Mouse (Mus musculus) E14TG2a.4 (cell line): ENCODE data around the gene Il9r.
"Not testable (repeated sequence)": the region's sequence is repeated elsewhere in the genome, so short reads cannot be mapped to it uniquely, and the experiment has no call there.

ENCODE experiments used
- H3K27me3 ChIP-seq: 2 replicates; pipeline ENCODE4 v1.6.1; 2014; ENCODE audit warnings: low read length, control low read depth; ENCODE audit not compliant: insufficient read depth
- H3K36me3 ChIP-seq: 2 replicates; pipeline ENCODE4 v1.6.1; 2014; ENCODE audit warnings: low read length, control low read depth; ENCODE audit not compliant: insufficient read depth
- H3K4me1 ChIP-seq: replicated peaks from 2 replicates; pipeline ENCODE4 v1.6.1; 2014; ENCODE audit warnings: low read depth, low read length, control low read depth
- H3K4me3 ChIP-seq: replicated peaks from 2 replicates; pipeline ENCODE4 v1.5.1; 2014; ENCODE audit warnings: mild to moderate bottlenecking, low read length
- H3K9me3 ChIP-seq: 2 replicates; pipeline ENCODE4 v1.6.1; 2014; ENCODE audit warnings: low read length, control low read depth
- CTCF ChIP-seq: conservative IDR thresholded peaks from 2 replicates; pipeline ENCODE4 v1.5.1; 2014; ENCODE audit warnings: low read length
- NANOG ChIP-seq: IDR thresholded peaks from 2 replicates; pipeline ENCODE4 v1.6.1; 2014; ENCODE audit warnings: borderline replicate concordance, low read length, mixed read lengths
- POU5F1 ChIP-seq: IDR thresholded peaks from 2 replicates; pipeline ENCODE4 v1.6.1; 2014; ENCODE audit warnings: low read length, borderline replicate concordance

Il9r gene

GRCm38 (mm10) chr11:32215372-32216162 is 15.5 kb upstream of the Il9r start:
- H3K9me3 ChIP-seq, result no peaks in the 10 kb centered on the region

GRCm38 (mm10) chr11:32210623-32211022 is 10.5 kb upstream of the Il9r start:
- no peak for TF ChIP-seq CTCF
- TF ChIP-seq NANOG, result no peak
- TF ChIP-seq POU5F1, result no peak
- Histone ChIP-seq H3K4me1 (peaks cover 97% of the 10 kb centered on the region), H3K4me3 (peak overlapping the region; percentile 48), H3K36me3 (peaks cover 93% of the 10 kb centered on the region), H3K9me3 (no peaks in the 10 kb centered on the region), H3K27me3 (no peaks in the 10 kb centered on the region)

More at GRCm38 (mm10) chr11:32215372-32216162, 15.5 kb upstream of the Il9r start:
- H3K4me3 ChIP-seq, result no peak overlapping the region
- H3K27me3 ChIP-seq, result no peaks in the 10 kb centered on the region
- no peak for TF ChIP-seq POU5F1
- TF ChIP-seq CTCF, result no peak
- no peak for TF ChIP-seq NANOG
- peaks cover 98% of the 10 kb centered on the region for H3K4me1 ChIP-seq
- peaks cover 58% of the 10 kb centered on the region for H3K36me3 ChIP-seq

GRCm38 (mm10) chr11:32205058-32205873 is 5.2 kb upstream of the Il9r start, which contains the start of gene Snrnp25:
Snrnp25 (plus strand) TSS chr11:32205415.
- Histone ChIP-seq H3K27me3 (peaks cover 13% of the 10 kb centered on the region), H3K36me3 (peaks cover 39% of the 10 kb centered on the region), H3K4me3 (peak within 1 kb of the TSS; percentile 90), H3K9me3 (no peaks in the 10 kb centered on the region), H3K4me1 (peaks cover 52% of the 10 kb centered on the region)
- no peak for TF ChIP-seq POU5F1
- TF ChIP-seq NANOG, result no peak
- TF ChIP-seq CTCF, result 0 out of 2 replicates have a peak, but pooled peaks have one; percentile 12

- TF ChIP-seq POU5F1 (no peak), NANOG (no peak), CTCF (no peak)
- peaks cover 8% of the 10 kb centered on the region for H3K36me3 ChIP-seq
- peaks cover 33% of the 10 kb centered on the region for H3K4me1 ChIP-seq
- H3K9me3 ChIP-seq, result no peaks in the 10 kb centered on the region
- no peak overlapping the region for H3K4me3 ChIP-seq
- H3K27me3 ChIP-seq, result peaks cover 16% of the 10 kb centered on the region
Observed at GRCm38 (mm10) chr11:32201922-32202685, 2.0 kb upstream of the Il9r start.

- not testable (repeated sequence) for H3K4me3 ChIP-seq, H3K36me3 ChIP-seq, H3K9me3 ChIP-seq
- peak; percentile 25 for TF ChIP-seq CTCF
- peaks cover 25% of the 10 kb centered on the region for H3K4me1 ChIP-seq
- peaks cover 26% of the 10 kb centered on the region for H3K27me3 ChIP-seq
Observed at GRCm38 (mm10) chr11:32200992-32201391, 913 bp upstream of the Il9r start.

GRCm38 (mm10) chr11:32199230-32199629 is 849 bp downstream of the Il9r start:
- Histone ChIP-seq H3K4me3 (no peak overlapping the region), H3K9me3 (no peaks in the 10 kb centered on the region), H3K27me3 (peaks cover 36% of the 10 kb centered on the region), H3K4me1 (peaks cover 25% of the 10 kb centered on the region), H3K36me3 (no peaks in the 10 kb centered on the region)
- no peak for TF ChIP-seq CTCF
- TF ChIP-seq POU5F1, result no peak
- no peak for TF ChIP-seq NANOG

GRCm38 (mm10) chr11:32198256-32198955 is 1.7 kb downstream of the Il9r start:
- peaks cover 32% of the 10 kb centered on the region for H3K4me1 ChIP-seq
- H3K4me3 ChIP-seq, result no peak overlapping the region
- no peaks in the 10 kb centered on the region for H3K36me3 ChIP-seq
- no peaks in the 10 kb centered on the region for H3K9me3 ChIP-seq
- TF ChIP-seq POU5F1 (no peak), NANOG (no peak), CTCF (no peak)
- H3K27me3 ChIP-seq, result peaks cover 36% of the 10 kb centered on the region
